Mouse (Mus musculus): ENCODE data around the gene Gfod2. TPM values are rescaled to one million over a fixed set of nuclear protein-coding genes. Genes with fewer than 3 reads are reported as not detected.

Gfod2 gene
- 16.4 and 20.1 TPM in 2 replicates for polyA plus RNA-seq (2021; fragmentation: Nextera tagmentation)
- long read RNA-seq, experiment 1, full-length matches to known transcripts = 132 of 188 reads
- long read RNA-seq, experiment 1, partial matches to known transcripts = 0 of 188 reads
- long read RNA-seq, experiment 1, other reads (novel, unspliced or antisense) = 56 of 188 reads
- long read RNA-seq, experiment 2, full-length matches to known transcripts = 17 of 30 reads
- long read RNA-seq, experiment 2, partial matches to known transcripts = 5 of 30 reads
- long read RNA-seq, experiment 2, other reads (novel, unspliced or antisense) = 8 of 30 reads

GRCm38 (mm10) chr8:105758277-105759108 lies at the start of gene Gfod2:
Gene Gfod2 (minus strand): TSS chr8:105758664.

GRCm38 (mm10) chr8:105707498-105708403 lies 50.7 kb downstream of the Gfod2 start, which contains the start of the genes 4933405L10Rik and Enkd1:
Gene 4933405L10Rik (plus strand): TSS chr8:105707655.
Gene Enkd1 (minus strand): TSS chr8:105708210.

DNA sequence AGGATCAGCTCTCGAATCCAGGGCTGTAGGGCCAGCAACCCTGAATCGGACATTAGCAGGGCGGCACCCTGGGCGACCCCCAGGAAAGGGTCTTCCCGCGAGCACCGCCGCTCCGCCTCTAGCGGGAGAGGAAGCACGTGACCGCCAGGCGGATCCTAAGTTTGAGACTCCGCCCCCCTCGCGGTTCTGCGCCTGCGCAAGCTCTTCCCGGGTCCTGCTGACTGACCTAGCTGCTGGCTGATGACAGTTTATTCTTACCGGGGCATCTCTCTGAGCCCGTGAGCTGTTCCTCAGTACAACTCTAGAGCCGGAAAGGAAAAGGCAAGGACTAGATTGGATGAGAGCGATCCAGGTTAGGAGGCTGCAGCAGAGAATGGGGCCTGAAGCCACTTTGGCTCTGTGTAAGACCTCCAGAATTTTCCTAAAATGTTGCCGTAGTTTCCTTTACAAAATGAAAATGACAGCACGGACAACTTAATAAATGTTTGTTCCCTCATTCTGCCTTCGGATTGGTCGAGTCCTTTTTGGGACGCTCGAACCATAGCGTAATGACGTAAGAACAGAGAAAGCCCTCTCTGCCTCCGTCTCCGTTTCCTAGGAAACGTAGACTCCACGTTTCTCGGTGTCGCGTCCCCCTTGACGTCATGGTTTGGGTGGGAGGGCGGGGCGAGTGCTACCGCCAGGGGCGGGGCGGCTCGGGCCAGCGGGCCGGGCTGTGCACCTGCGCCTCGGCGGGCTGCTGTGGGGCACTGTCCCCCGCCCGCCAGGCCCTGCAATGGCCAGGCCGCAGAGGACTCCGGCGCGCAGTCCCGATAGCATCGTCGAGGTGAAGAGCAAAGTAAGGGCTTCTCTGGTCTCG lies 57.3 kb downstream of the Gfod2 start, which contains the start of the genes Acd and Pard6a:
Gene Acd (minus strand): TSS at position 137 of the 859 bp plus-strand sequence.
Gene Pard6a (plus strand): TSS at position 183 of the 859 bp plus-strand sequence.

GRCm38 (mm10) chr8:105685796-105686308 lies 72.6 kb downstream of the Gfod2 start, which contains the start of gene Carmil2:
Gene Carmil2 (plus strand): TSS chr8:105686274.

Other genes with a start within 250 kb of the Gfod2 start
- not detected in 2 replicates for gene Hsd11b2, start 239.9 kb downstream of the Gfod2 start, polyA plus RNA-seq (2021; fragmentation: Nextera tagmentation)
- 129 and 234 TPM in 2 replicates for gene Atp6v0d1, start 192.6 kb downstream of the Gfod2 start, polyA plus RNA-seq (2021; fragmentation: Nextera tagmentation)
- 28.9 and 32.8 TPM in 2 replicates for gene Ripor1, start 153.4 kb downstream of the Gfod2 start, polyA plus RNA-seq (2021; fragmentation: Nextera tagmentation)
- 23.1 TPM in 2 replicates for gene Ctcf, start 122.1 kb downstream of the Gfod2 start, polyA plus RNA-seq (2021; fragmentation: Nextera tagmentation)
- gene Agrp, start 121.3 kb downstream of the Gfod2 start, polyA plus RNA-seq (2021; fragmentation: Nextera tagmentation) = 0.31 and 0.59 TPM in 2 replicates
- 8.0 and 53.9 TPM in 2 replicates for gene Carmil2, start 72.4 kb downstream of the Gfod2 start, polyA plus RNA-seq (2021; fragmentation: Nextera tagmentation)
- gene Acd, start 57.6 kb downstream of the Gfod2 start, polyA plus RNA-seq (2021; fragmentation: Nextera tagmentation) = 40.9 and 44.4 TPM in 2 replicates
- 77.9 and 82.1 TPM in 2 replicates for gene Pard6a, start 57.5 kb downstream of the Gfod2 start, polyA plus RNA-seq (2021; fragmentation: Nextera tagmentation)
- gene 4933405L10Rik, start 51.0 kb downstream of the Gfod2 start, polyA plus RNA-seq (2021; fragmentation: Nextera tagmentation) = 0.25 and 0.41 TPM in 2 replicates
- gene Enkd1, start 50.5 kb downstream of the Gfod2 start, polyA plus RNA-seq (2021; fragmentation: Nextera tagmentation) = 5.8 and 6.8 TPM in 2 replicates
- 2.8 and 3.3 TPM in 2 replicates for gene Ranbp10, start 68.7 kb upstream of the Gfod2 start, polyA plus RNA-seq (2021; fragmentation: Nextera tagmentation)
- 0.19 and 0.27 TPM in 2 replicates for gene Tsnaxip1, start 69.1 kb upstream of the Gfod2 start, polyA plus RNA-seq (2021; fragmentation: Nextera tagmentation)
- 13.4 and 14.0 TPM in 2 replicates for gene Cenpt, start 94.6 kb upstream of the Gfod2 start, polyA plus RNA-seq (2021; fragmentation: Nextera tagmentation)
- 44.9 and 47.4 TPM in 2 replicates for gene Thap11, start 96.5 kb upstream of the Gfod2 start, polyA plus RNA-seq (2021; fragmentation: Nextera tagmentation)
- 139 and 147 TPM in 2 replicates for gene Nutf2, start 101.9 kb upstream of the Gfod2 start, polyA plus RNA-seq (2021; fragmentation: Nextera tagmentation)
- gene Edc4, start 122.2 kb upstream of the Gfod2 start, polyA plus RNA-seq (2021; fragmentation: Nextera tagmentation) = 17.4 and 18.3 TPM in 2 replicates
- gene Nrn1l, start 134.9 kb upstream of the Gfod2 start, polyA plus RNA-seq (2021; fragmentation: Nextera tagmentation) = 9.9 and 13.7 TPM in 2 replicates
- 2.7 and 3.6 TPM in 2 replicates for gene Pskh1, start 141.8 kb upstream of the Gfod2 start, polyA plus RNA-seq (2021; fragmentation: Nextera tagmentation)
- 0.21 and 0.23 TPM in 2 replicates for gene Ctrl, start 175.2 kb upstream of the Gfod2 start, polyA plus RNA-seq (2021; fragmentation: Nextera tagmentation)
- 175 and 188 TPM in 2 replicates for gene Psmb10, start 179.8 kb upstream of the Gfod2 start, polyA plus RNA-seq (2021; fragmentation: Nextera tagmentation)
- gene Lcat, start 184.7 kb upstream of the Gfod2 start, polyA plus RNA-seq (2021; fragmentation: Nextera tagmentation) = 23.8 and 26.1 TPM in 2 replicates
- gene Slc12a4, start 207.4 kb upstream of the Gfod2 start, polyA plus RNA-seq (2021; fragmentation: Nextera tagmentation) = 7.9 and 9.3 TPM in 2 replicates
- gene Dpep3, start 220.8 kb upstream of the Gfod2 start, polyA plus RNA-seq (2021; fragmentation: Nextera tagmentation) = not detected in 2 replicates
- 13.1 and 15.4 TPM in 2 replicates for gene Dus2, start 232.7 kb upstream of the Gfod2 start, polyA plus RNA-seq (2021; fragmentation: Nextera tagmentation)
- gene Dpep2nb, start 247.3 kb upstream of the Gfod2 start, polyA plus RNA-seq (2021; fragmentation: Nextera tagmentation) = 0.16 TPM in 1 of 2 replicates, not detected in the other

Measured in left cerebral cortex, adult 6 months (tissue).